Mouse (Mus musculus): ENCODE measurements around the gene Mfap3.

GRCm38 (mm10) chr11:57523418-57523817 is 5.0 kb downstream of the Mfap3 start:
- TF ChIP-seq POLR2A (IDR thresholded peaks at IDR 0.05; ENCODE audit: control insufficient read depth, low read depth, low read length) (no peak), CTCF (IDR thresholded peaks at IDR 0.05; ENCODE audit: control insufficient read depth, insufficient read depth, insufficient replicate concordance, low read depth, low read length) (no peak)
